Mouse (Mus musculus): ENCODE data around the gene Crhr1. TPM values are rescaled to one million over a fixed set of nuclear protein-coding genes. Genes with fewer than 3 reads are reported as not detected.
A peak's percentile ranks its signal among the peaks of the same experiment; 100 is the strongest.

Crhr1 gene
- total and polyA plus RNA-seq, 3 experiments, result not detected

DNA sequence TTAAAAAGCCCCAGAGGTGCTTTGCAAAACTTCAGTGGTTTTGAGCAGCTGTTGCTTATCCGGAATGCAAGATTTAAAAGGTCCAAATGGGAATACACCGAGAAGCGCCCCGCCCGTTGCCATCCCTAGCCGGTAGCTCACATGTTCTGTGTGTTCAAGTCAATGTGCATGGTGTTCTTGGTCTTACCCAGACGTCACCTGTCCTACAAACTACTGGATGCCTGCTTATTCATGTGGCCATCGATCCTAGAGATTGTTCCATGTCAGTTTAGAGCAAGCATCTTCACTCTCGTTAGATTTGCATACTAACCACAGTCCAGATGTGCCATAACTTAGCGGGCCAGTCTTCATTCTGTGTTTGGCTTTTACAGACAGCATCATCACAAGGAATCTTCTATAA lies 31.6 kb downstream of the Crhr1 start (continued):
- TF ChIP-seq ELF1 (IDR thresholded peaks at IDR 0.05; ENCODE audit: low read depth, low read length) (no peak), MEF2A (IDR thresholded peaks at IDR 0.05; ENCODE audit: borderline replicate concordance, low read depth, low read length) (peak; percentile 68; the same call in 1 of the 2 replicates), IRF4 (IDR thresholded peaks at IDR 0.05; ENCODE audit: low read depth, low read length) (peak; percentile 57; the same call in 1 of the 2 replicates), TCF12 (IDR thresholded peaks at IDR 0.05; ENCODE audit: low read depth, low read length) (peak; percentile 74), USF1 (IDR thresholded peaks at IDR 0.05; ENCODE audit: low read depth, low read length) (no peak), JUND (conservative IDR thresholded peaks at IDR 0.05; ENCODE audit: low read depth, low read length) (0 out of 2 replicates have a peak, but pooled peaks have one; percentile 44), CTCF (conservative IDR thresholded peaks at IDR 0.05 in 1 of 2, IDR thresholded peaks at IDR 0.05 in 1 of 2; ENCODE audit: low read depth in 2 of 2, low read length in 2 of 2) (no peak), POLR2A (IDR thresholded peaks at IDR 0.05; ENCODE audit: low read depth, low read length) (no peak), ZC3H11A (IDR thresholded peaks at IDR 0.05; ENCODE audit: low read depth, low read length) (no peak), RCOR1 (conservative IDR thresholded peaks at IDR 0.05; ENCODE audit: low read depth, low read length) (peak; percentile 86), PAX5 (IDR thresholded peaks at IDR 0.05; ENCODE audit: low read length) (no peak)

DNA sequence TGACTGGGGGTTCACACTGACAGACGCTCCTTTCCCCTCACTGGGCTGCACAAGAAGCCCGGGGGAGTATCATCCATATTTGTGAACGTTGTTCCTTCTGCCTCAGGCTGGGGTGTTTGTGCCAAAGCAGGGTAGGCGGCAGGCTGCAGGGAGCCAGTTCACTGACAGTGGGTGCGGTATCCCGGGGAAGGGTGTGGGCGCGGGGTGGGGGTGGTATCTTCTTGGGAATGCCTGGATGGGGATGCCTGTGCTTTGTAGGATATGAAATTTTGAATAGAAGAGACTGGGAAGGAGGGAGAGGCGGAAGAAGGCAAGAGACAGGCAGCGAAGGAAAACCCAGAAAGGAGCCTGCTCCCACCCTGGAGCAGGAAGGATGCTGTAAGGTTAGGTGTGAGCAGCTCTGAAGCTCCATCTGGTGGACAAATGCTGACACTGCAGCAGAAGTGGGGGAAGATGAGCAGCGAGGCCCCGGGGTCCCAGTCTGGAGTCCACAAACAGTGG lies 38.7 kb downstream of the Crhr1 start:
- no peaks in the 10 kb centered on the region for H3K36me3 ChIP-seq (replicated peaks in 1 of 2; ENCODE audit: control insufficient read depth in 1 of 2, insufficient read depth in 1 of 2, low read length in 1 of 2)
- H3K9me3 ChIP-seq (replicated peaks; ENCODE audit: low read length), result no peaks in the 10 kb centered on the region
- dilution Hi-C loops (cut with MboI; ENCODE audit: extremely low pct_ligation_motif_present, extremely low pct_unique_long_range_greater_than_20kb, low sequenced_read_pairs) (no loop called here), in situ Hi-C loops (cut with MboI; ENCODE audit: low pct_ligation_motif_present, low pct_unique_long_range_greater_than_20kb, low sequenced_read_pairs) (no loop called here)
- H3K4me1 ChIP-seq (ENCODE audit: control insufficient read depth in 1 of 2, insufficient read depth in 2 of 2), result peaks cover 5 to 6% of the 10 kb centered on the region in 2 experiments
- H3K9ac ChIP-seq (ENCODE audit: insufficient read depth, low read depth), result no peak overlapping the region
- no peaks in the 10 kb centered on the region for H3K79me2 ChIP-seq (replicated peaks; ENCODE audit: control insufficient read depth, extremely low read depth, insufficient read depth, poor library complexity, severe bottlenecking)
- no peak overlapping the region for H3K27ac ChIP-seq (ENCODE audit: insufficient read depth, low read depth)
- no peak overlapping the region for H3K4me2 ChIP-seq (ENCODE audit: insufficient read depth, low read depth, poor library complexity, severe bottlenecking)
- H3K4me3 ChIP-seq (replicated peaks in 1 of 3; ENCODE audit: low read depth in 2 of 3, low read length in 2 of 3, poor library complexity in 1 of 3), result no peak overlapping the region
- peak; percentile 74 for DNase-seq (ENCODE audit: extremely low read depth)
- peaks cover 33% of the 10 kb centered on the region for H3K27me3 ChIP-seq (replicated peaks)
- TF ChIP-seq MAZ (IDR thresholded peaks at IDR 0.05; ENCODE audit: low read depth, low read length) (0 out of 2 replicates have a peak, but pooled peaks have one; percentile 57), PAX5 (IDR thresholded peaks at IDR 0.05; ENCODE audit: low read length) (no peak), CHD2 (IDR thresholded peaks at IDR 0.05; ENCODE audit: low read length) (no peak), JUND (conservative IDR thresholded peaks at IDR 0.05; ENCODE audit: low read depth, low read length) (no peak), MAX (IDR thresholded peaks at IDR 0.05; ENCODE audit: low read length) (peak; percentile 31; the same call in 1 of the 2 replicates), MXI1 (IDR thresholded peaks at IDR 0.05; ENCODE audit: low read depth, low read length) (0 out of 2 replicates have a peak, but pooled peaks have one; percentile 13), HCFC1 (IDR thresholded peaks at IDR 0.05; ENCODE audit: low read depth, low read length) (no peak), GABPA (IDR thresholded peaks at IDR 0.05; ENCODE audit: insufficient replicate concordance, low read depth, low read length) (no peak), SMC3 (IDR thresholded peaks at IDR 0.05; ENCODE audit: low read depth, low read length) (peak; percentile 100), BHLHE40 (IDR thresholded peaks at IDR 0.05; ENCODE audit: low read depth, low read length) (0 out of 2 replicates have a peak, but pooled peaks have one; percentile 5), MAFK (IDR thresholded peaks at IDR 0.05; ENCODE audit: insufficient replicate concordance, low read length) (0 out of 2 replicates have a peak, but pooled peaks have one; percentile 43), MEF2A (IDR thresholded peaks at IDR 0.05; ENCODE audit: borderline replicate concordance, low read depth, low read length) (0 out of 2 replicates have a peak, but pooled peaks have one; percentile 20), EP300 (IDR thresholded peaks at IDR 0.05; ENCODE audit: low read length) (no peak), ZKSCAN1 (IDR thresholded peaks at IDR 0.05; ENCODE audit: borderline replicate concordance, low read depth, low read length) (no peak), MYC (IDR thresholded peaks at IDR 0.05; ENCODE audit: low read depth, low read length) (no peak), IRF4 (IDR thresholded peaks at IDR 0.05; ENCODE audit: low read depth, low read length) (peak; percentile 51), ZNF384 (IDR thresholded peaks at IDR 0.05; ENCODE audit: low read depth, low read length) (no peak), KAT2A (IDR thresholded peaks at IDR 0.05; ENCODE audit: insufficient replicate concordance, low read length) (no peak), ELF1 (IDR thresholded peaks at IDR 0.05; ENCODE audit: low read depth, low read length) (0 out of 2 replicates have a peak, but pooled peaks have one; percentile 37), RCOR1 (conservative IDR thresholded peaks at IDR 0.05; ENCODE audit: low read depth, low read length) (no peak), SIN3A (IDR thresholded peaks at IDR 0.05; ENCODE audit: low read length) (0 out of 2 replicates have a peak, but pooled peaks have one; percentile 52), TCF12 (IDR thresholded peaks at IDR 0.05; ENCODE audit: low read depth, low read length) (0 out of 2 replicates have a peak, but pooled peaks have one; percentile 21), ETS1 (conservative IDR thresholded peaks at IDR 0.05; ENCODE audit: low read depth, low read length) (no peak), NELFE (IDR thresholded peaks at IDR 0.05; ENCODE audit: low read depth, low read length) (peak; percentile 55; the same call in 1 of the 2 replicates), JUN (IDR thresholded peaks at IDR 0.05; ENCODE audit: insufficient read depth, low read depth, low read length) (no peak), TBP (conservative IDR thresholded peaks at IDR 0.05; ENCODE audit: low read depth, low read length) (no peak), RAD21 (IDR thresholded peaks at IDR 0.05; ENCODE audit: low read depth, low read length) (peak; percentile 97), CHD1 (IDR thresholded peaks at IDR 0.05; ENCODE audit: low read depth, low read length) (no peak), ZC3H11A (IDR thresholded peaks at IDR 0.05; ENCODE audit: low read depth, low read length) (peak; percentile 99), NRF1 (IDR thresholded peaks at IDR 0.05; ENCODE audit: low read depth, low read length) (0 out of 2 replicates have a peak, but pooled peaks have one; percentile 27), E2F4 (IDR thresholded peaks at IDR 0.05; ENCODE audit: insufficient replicate concordance, low read depth, low read length) (no peak), ZMIZ1 (IDR thresholded peaks at IDR 0.05; ENCODE audit: low read depth, low read length) (no peak)
